In the genomic region with DNA sequence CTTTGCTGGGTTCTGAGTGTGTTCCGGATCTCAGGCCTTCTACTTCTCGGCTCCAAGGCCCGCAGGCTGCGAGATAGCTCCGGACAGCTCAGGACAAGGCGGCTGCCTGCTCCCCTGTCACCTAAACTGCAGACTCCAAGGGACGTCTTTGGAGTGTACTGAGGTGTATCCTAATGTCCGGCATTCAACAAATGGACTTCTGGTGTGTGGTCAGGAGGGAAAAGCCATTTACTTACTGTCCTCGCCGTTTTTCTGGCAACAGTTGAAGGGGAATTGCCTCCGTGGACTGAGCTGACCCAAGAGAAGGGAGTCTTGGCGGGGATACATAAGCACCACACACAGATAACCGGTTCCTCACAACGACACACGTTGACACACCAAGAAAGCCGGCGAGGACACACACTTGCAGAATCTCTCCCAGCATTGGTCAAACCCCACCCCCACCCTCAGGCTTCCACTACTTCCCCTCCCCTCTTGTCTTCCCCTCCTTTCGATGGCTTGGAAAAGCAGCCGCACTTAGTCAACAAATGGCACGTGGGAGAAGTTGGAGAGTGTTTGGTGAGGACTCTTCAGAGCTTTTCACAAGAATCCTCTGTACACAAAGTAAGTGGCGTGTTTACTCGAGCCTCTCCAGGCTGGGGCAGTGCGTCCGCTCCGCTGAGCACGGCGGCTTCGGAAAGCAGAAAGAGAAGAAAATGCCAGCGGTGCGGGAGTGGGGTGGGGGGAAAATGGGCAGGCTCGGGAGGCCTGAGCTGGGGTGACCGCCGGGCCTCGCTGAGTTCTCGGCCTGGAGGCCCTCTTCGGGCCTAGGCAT, we compare ENCODE assay signal across 8 mouse cellular contexts. TPM values are rescaled to one million over a fixed set of nuclear protein-coding genes. Genes with fewer than 3 reads are reported as not detected.
A peak's percentile ranks its signal among the peaks of the same experiment; 100 is the strongest.
DNase-seq lines count a peak whose midpoint lies in the region; ATAC-seq and TF ChIP-seq lines count a peak whose summit lies in the region.

No protein-coding gene starts in this region.

- TF ChIP-seq CTCF in left cerebral cortex, adult 2 months (IDR thresholded peaks at IDR 0.05) = no peak

- H3K4me2 ChIP-seq in forebrain, embryonic 16.5 days (ENCODE audit: low read length) = peak overlapping the region; percentile 70
- H3K4me2 ChIP-seq in liver, embryonic 15.5 days = peak overlapping the region; percentile 62
- peak overlapping the region; percentile 64 for H3K4me2 ChIP-seq in neural tube, embryonic 15.5 days

- H3K9me3 ChIP-seq in forebrain, embryonic 16.5 days (ENCODE audit: control insufficient read depth, low read length) = no peaks in the 10 kb centered on the region
- no peaks in the 10 kb centered on the region for H3K9me3 ChIP-seq in liver, embryonic 15.5 days (replicated peaks)
- no peaks in the 10 kb centered on the region for H3K9me3 ChIP-seq in neural tube, embryonic 15.5 days (replicated peaks)

- peaks cover 40% of the 10 kb centered on the region for H3K4me1 ChIP-seq in forebrain, embryonic 16.5 days (replicated peaks; ENCODE audit: control insufficient read depth, insufficient read depth, low read length)
- H3K4me1 ChIP-seq in liver, embryonic 15.5 days (replicated peaks) = peaks cover 34% of the 10 kb centered on the region
- H3K4me1 ChIP-seq in neural tube, embryonic 15.5 days = peaks cover 31% of the 10 kb centered on the region

- H3K27ac ChIP-seq in left cerebral cortex, adult 2 months = peak overlapping the region; percentile 46; the same call in 1 of the 2 replicates
- H3K27ac ChIP-seq in forebrain, embryonic 16.5 days (ENCODE audit: low read length) = peak overlapping the region; percentile 81
- no peak overlapping the region for H3K27ac ChIP-seq in liver, embryonic 15.5 days (replicated peaks)
- H3K27ac ChIP-seq in neural tube, embryonic 15.5 days (replicated peaks) = peak overlapping the region; percentile 52

- 4% methylated on average over 36 of the region's 36 CpGs for whole genome bisulfite sequencing in forebrain, embryonic 16.5 days
- WGBS in liver, embryonic 15.5 days (ENCODE audit: insufficient replicate concordance) = 3% methylated on average over 36 of the region's 36 CpGs
- WGBS in neural tube, embryonic 15.5 days = 4% methylated on average over 36 of the region's 36 CpGs

- H3K36me3 ChIP-seq in forebrain, embryonic 16.5 days (ENCODE audit: control insufficient read depth, insufficient read depth) = no peaks in the 10 kb centered on the region
- H3K36me3 ChIP-seq in liver, embryonic 15.5 days (replicated peaks) = no peaks in the 10 kb centered on the region
- no peaks in the 10 kb centered on the region for H3K36me3 ChIP-seq in neural tube, embryonic 15.5 days

- 0 out of 2 replicates have a peak, but pooled peaks have one; percentile 3 for ATAC-seq in forebrain, embryonic 16.5 days
- ATAC-seq in liver, embryonic 15.5 days (ENCODE audit: insufficient read depth) = 0 out of 2 replicates have a peak, but pooled peaks have one; percentile 15
- ATAC-seq in neural tube, embryonic 15.5 days (ENCODE audit: low FRiP score) = 0 out of 2 replicates have a peak, but pooled peaks have one; percentile 3
- no peak for ATAC-seq in megakaryocyte progenitor cell, adult 5-6 weeks (replicated peaks; ENCODE audit: poor library complexity)

- H3K4me3 ChIP-seq in left cerebral cortex, adult 2 months = peak overlapping the region; percentile 44
- peak overlapping the region; percentile 46 for H3K4me3 ChIP-seq in forebrain, embryonic 16.5 days (replicated peaks; ENCODE audit: low read length)
- H3K4me3 ChIP-seq in liver, embryonic 15.5 days (replicated peaks) = peak overlapping the region; percentile 33
- peak overlapping the region; percentile 38 for H3K4me3 ChIP-seq in neural tube, embryonic 15.5 days (replicated peaks)

- no peak for DNase-seq in left cerebral cortex, adult 2 months (ENCODE audit: extremely low spot score in 1 of 2, low spot score in 2 of 2)
- no peak for DNase-seq in left cerebral cortex, postnatal 14 days (ENCODE audit: low spot score in 2 of 2)
- no peak for DNase-seq in thymus, postnatal 0 days (ENCODE audit: low spot score)
- DNase-seq in ovary, postnatal 10 days (ENCODE audit: low spot score) = no peak

- H3K27me3 ChIP-seq in forebrain, embryonic 16.5 days (replicated peaks; ENCODE audit: control insufficient read depth, insufficient read depth, low read length) = peaks cover 17% of the 10 kb centered on the region
- peaks cover 100% of the 10 kb centered on the region for H3K27me3 ChIP-seq in liver, embryonic 15.5 days
- peaks cover 77% of the 10 kb centered on the region for H3K27me3 ChIP-seq in neural tube, embryonic 15.5 days (replicated peaks)

- H3K9ac ChIP-seq in forebrain, embryonic 16.5 days (replicated peaks; ENCODE audit: low read depth, low read length) = peak overlapping the region; percentile 64
- H3K9ac ChIP-seq in liver, embryonic 15.5 days = no peak overlapping the region
- no peak overlapping the region; the same call in 1 of the 2 replicates for H3K9ac ChIP-seq in neural tube, embryonic 15.5 days (replicated peaks)

- intact Hi-C loops in left cerebral cortex, adult 2 months (cut with DNase I) = loop anchor here (5.0 kb wide), 3 partner anchors 228 to 547 kb away; partner anchors contain the start of genes Elp4, Immp1l and Wt1
- intact Hi-C loops in left cerebral cortex, postnatal 14 days (cut with DNase I) = loop anchor here (5.0 kb wide), 1 partner anchor 552 kb away; no protein-coding TSS in a partner anchor

RNA-seq across cellular contexts. Expression of gene Pax6, which starts 5.6 kb away (rescaled TPM):
- total RNA-seq in left cerebral cortex, adult 2 months (2021) = 10 to 100 TPM in 1 of 2 experiments, 1 to 10 TPM in 1; 8.2 to 11.7 TPM
- total RNA-seq in left cerebral cortex, postnatal 14 days (2021) = 1 to 10 TPM; 5.2 to 8.1 TPM
- polyA plus RNA-seq in forebrain, embryonic 16.5 days (2015; fragmentation: Nextera tagmentation; extraction: Ambion mirVana) = 39.9 and 42.2 TPM in 2 replicates
- not detected in 2 replicates for polyA plus RNA-seq in liver, embryonic 15.5 days (2015; fragmentation: Nextera tagmentation; extraction: Ambion mirVana)
- 9.4 and 11.4 TPM in 2 replicates for polyA plus RNA-seq in neural tube, embryonic 15.5 days (2015; fragmentation: Nextera tagmentation; extraction: Ambion mirVana)
- 0.09 TPM in 1 of 2 replicates, not detected in the other for polyA plus RNA-seq in thymus, postnatal 0 days (2015; fragmentation: Nextera tagmentation; extraction: Ambion mirVana)
- not detected in 2 replicates for total RNA-seq in megakaryocyte progenitor cell, adult 5-6 weeks (2015)
- total RNA-seq in megakaryocyte progenitor cell, adult 5-6 weeks (2017) = not detected in 2 replicates
